27 mouse cellular contexts compared by ENCODE assay signal in genomic region chr7:66323252-66324015, GRCm38 (mm10). TPM values are rescaled to one million over a fixed set of nuclear protein-coding genes. Genes with fewer than 3 reads are reported as not detected.
A peak's percentile ranks its signal among the peaks of the same experiment; 100 is the strongest.
DNase-seq lines count a peak whose midpoint lies in the region; ATAC-seq lines count a peak whose summit lies in the region.
"Had no signal": no experiment of that assay in that cellular context is flagged by ENCODE, and none has a peak within 500 bp of the region (broad histone marks: within the 10 kb centered on the region; RNA-seq: fewer than 3 reads in every experiment).

No protein-coding gene starts in this region.

- no peak overlapping the region for H3K4me3 ChIP-seq in limb, embryonic 15.5 days
- no peak overlapping the region for H3K4me3 ChIP-seq in limb, embryonic 10.5 days
- H3K4me3 ChIP-seq: intestine, embryonic 15.5 days; limb, embryonic 12.5 days; neural tube, embryonic 13.5 days had no signal

- H3K4me2 ChIP-seq in limb, embryonic 15.5 days = no peak overlapping the region
- H3K4me2 ChIP-seq: hindbrain, embryonic 14.5 days; intestine, embryonic 15.5 days; limb, embryonic 12.5 days; neural tube, embryonic 13.5 days had no signal

- intact Hi-C loops in heart, postnatal 14 days (cut with DNase I) = no loop called here
- intact Hi-C loops in gastrocnemius, postnatal 14 days (cut with DNase I; ENCODE audit: low total_unique reads) = no loop called here

- no peaks in the 10 kb centered on the region for H3K36me3 ChIP-seq in limb, embryonic 15.5 days
- H3K36me3 ChIP-seq in limb, embryonic 10.5 days = no peaks in the 10 kb centered on the region
- H3K36me3 ChIP-seq: intestine, embryonic 15.5 days; limb, embryonic 12.5 days; neural tube, embryonic 13.5 days had no signal

- H3K27me3 ChIP-seq in limb, embryonic 15.5 days = no peaks in the 10 kb centered on the region
- H3K27me3 ChIP-seq in limb, embryonic 10.5 days (ENCODE audit: low read depth, poor library complexity, severe bottlenecking) = no peaks in the 10 kb centered on the region
- H3K27me3 ChIP-seq: intestine, embryonic 15.5 days; limb, embryonic 12.5 days; neural tube, embryonic 13.5 days; Patski had no signal

- no peak overlapping the region for H3K9ac ChIP-seq in limb, embryonic 15.5 days
- H3K9ac ChIP-seq: hindbrain, embryonic 14.5 days; intestine, embryonic 15.5 days; limb, embryonic 12.5 days; neural tube, embryonic 13.5 days had no signal

- DNase-seq in heart, adult 18-20 months = peak; percentile 53 to 74
- no peak for DNase-seq in heart, postnatal 14 days
- DNase-seq in limb, embryonic 10.5 days (ENCODE audit: low spot score) = no peak
- DNase-seq in A20 (ENCODE audit: low read depth, low spot score) = peak; percentile 30
- peak; percentile 32 for DNase-seq in gastrocnemius, postnatal 14 days
- no peak for DNase-seq in natural killer cell, adult 2 months (ENCODE audit: low spot score in 2 of 2)
- DNase-seq in layer of hippocampus, adult 8-10 months (ENCODE audit: low spot score in 2 of 2) = no peak
- DNase-seq: adrenal gland, postnatal 25 days; cerebellum, postnatal 14 days; kidney, postnatal 14 days; layer of hippocampus, adult 9-11 months; lung, adult 2 months; right cerebral cortex, postnatal 14 days; thymus, postnatal 25 days had no signal

- peak overlapping the region; percentile 47; the same call in 1 of the 2 replicates for H3K27ac ChIP-seq in limb, embryonic 15.5 days
- no peak overlapping the region for H3K27ac ChIP-seq in limb, embryonic 10.5 days
- H3K27ac ChIP-seq: hindbrain, embryonic 14.5 days; intestine, embryonic 15.5 days; limb, embryonic 12.5 days had no signal

- no peak for ATAC-seq in limb, embryonic 15.5 days (ENCODE audit: insufficient number of reproducible peaks, low FRiP score, low TSS enrichment, low read depth)
- ATAC-seq: activated CD4-positive, CD25-positive, alpha-beta regulatory T cell, adult 4 months; forebrain, embryonic 14.5 days; intestine, embryonic 15.5 days; Patski had no signal

- no peaks in the 10 kb centered on the region for H3K9me3 ChIP-seq in limb, embryonic 15.5 days
- no peaks in the 10 kb centered on the region for H3K9me3 ChIP-seq in limb, embryonic 10.5 days (replicated peaks)
- H3K9me3 ChIP-seq: intestine, embryonic 15.5 days; neural tube, embryonic 13.5 days had no signal

- H3K4me1 ChIP-seq in limb, embryonic 15.5 days = peaks cover 14% of the 10 kb centered on the region
- peaks cover 5% of the 10 kb centered on the region for H3K4me1 ChIP-seq in limb, embryonic 10.5 days
- H3K4me1 ChIP-seq: intestine, embryonic 15.5 days had no signal

- 62% methylated on average over 9 of the region's 9 CpGs for WGBS in limb, embryonic 15.5 days
- 88% methylated on average over 9 of the region's 9 CpGs for WGBS in limb, embryonic 10.5 days

RNA-seq across cellular contexts. Expression of gene Gm10974, which starts 42.3 kb away (rescaled TPM):
- not detected for total RNA-seq in heart, adult 18-20 months (2021)
- total RNA-seq in heart, postnatal 14 days (2021) = not detected
- polyA plus RNA-seq in limb, embryonic 15.5 days (2015; fragmentation: Nextera tagmentation; extraction: Ambion mirVana) = not detected in 2 replicates
- not detected in 2 replicates for polyA plus RNA-seq in limb, embryonic 10.5 days (2016; fragmentation: Nextera tagmentation; extraction: Ambion mirVana)
- total RNA-seq in gastrocnemius, postnatal 14 days (2021) = not detected
- total RNA-seq in layer of hippocampus, adult 8-10 months (2022) = not detected
- total RNA-seq: adrenal gland, postnatal 25 days; left cerebral cortex, adult 8-10 months; monocyte, adult 5-6 weeks had no signal
- polyA plus RNA-seq: activated CD4-positive, CD25-positive, alpha-beta regulatory T cell, adult 4 months; C2C12; forebrain, embryonic 14.5 days; heart, embryonic 16.5 days; hindbrain, embryonic 14.5 days; intestine, embryonic 15.5 days; limb, embryonic 12.5 days; lung, adult 2 months; neural tube, embryonic 13.5 days; Patski; stomach, embryonic 16.5 days had no signal

Comparison
In these comparisons a context has a peak if more than half of its experiments do, and no peak if none do; other contexts are left out.
1. DNase-seq: peak in heart, adult 18-20 months (2 of 2), A20 (single experiment) and gastrocnemius, postnatal 14 days (single experiment); none in heart, postnatal 14 days (0 of 2), limb, embryonic 10.5 days (single experiment), natural killer cell, adult 2 months (0 of 2) and layer of hippocampus, adult 8-10 months (0 of 2).